Mouse (Mus musculus) ES-E14 (cell line): ENCODE measurements around the gene Brf1.

Source experiments
- CHD2 ChIP-seq: IDR thresholded peaks from 2 replicates; pipeline ENCODE4 v1.6.1; 2014; ENCODE audit warnings: mild to moderate bottlenecking, low read depth, low read length, inconsistent platforms
- MAFK ChIP-seq: IDR thresholded peaks from 2 replicates; pipeline ENCODE4 v1.6.1; 2014; ENCODE audit warnings: mild to moderate bottlenecking, low read depth, low read length, inconsistent platforms; ENCODE audit not compliant: insufficient read depth
- ZC3H11A ChIP-seq: IDR thresholded peaks from 2 replicates; pipeline ENCODE4 v1.6.1; 2012; ENCODE audit warnings: low read depth, mild to moderate bottlenecking, inconsistent platforms, low read length, borderline replicate concordance
- ZNF384 ChIP-seq: IDR thresholded peaks from 2 replicates; pipeline ENCODE4 v1.6.1; 2012; ENCODE audit warnings: low read depth, low read length, inconsistent platforms

- TF ChIP-seq ZNF384, result no peak
- no peak for TF ChIP-seq CHD2
- no peak for TF ChIP-seq ZC3H11A
- no peak for TF ChIP-seq MAFK
Measured at GRCm38 (mm10) chr12:113018763-113019162, 18.3 kb upstream of the Brf1 start.
